Mouse (Mus musculus) midbrain, embryonic 16.5 days (tissue): Measurements from ENCODE around the gene Atp5k. TPM values are rescaled to one million over a fixed set of nuclear protein-coding genes. Genes with fewer than 3 reads are reported as not detected.
A peak's percentile ranks its signal among the peaks of the same experiment; 100 is the strongest.

Source experiments
- ATAC-seq: fragments of 200-750 bp; cut with Nextera tagmentation; 2 replicates; pipeline ENCODE4 v1.8.0; 2017; ENCODE audit warnings: moderate TSS enrichment
- H3K27ac ChIP-seq: fragments of 300-500 bp; sonication (generic); 2 replicates; pipeline ENCODE4 v1.5.1; 2014; ENCODE audit warnings: mild to moderate bottlenecking, low read length, mixed read lengths
- H3K27me3 ChIP-seq: fragments of 300-500 bp; sonication (generic); 2 replicates; pipeline ENCODE4 v1.6.1; 2014; ENCODE audit warnings: low read depth, low read length, mixed read lengths; ENCODE audit not compliant: control insufficient read depth, insufficient read depth
- H3K36me3 ChIP-seq: fragments of 300-500 bp; sonication (generic); 2 replicates; pipeline ENCODE4 v1.6.1; 2014; ENCODE audit warnings: mild to moderate bottlenecking, low read length, moderate library complexity, mixed read lengths; ENCODE audit not compliant: control insufficient read depth, insufficient read depth
- H3K4me1 ChIP-seq: fragments of 300-500 bp; sonication (generic); 2 replicates; pipeline ENCODE4 v1.6.1; 2014; ENCODE audit warnings: mild to moderate bottlenecking, low read length, mixed read lengths; ENCODE audit not compliant: control insufficient read depth, insufficient read depth
- H3K4me2 ChIP-seq: fragments of 300-500 bp; sonication (generic); 2 replicates; pipeline ENCODE4 v1.6.1; 2014; ENCODE audit warnings: mild to moderate bottlenecking, low read length, mixed read lengths
- H3K4me3 ChIP-seq: fragments of 300-500 bp; sonication (generic); 2 replicates; pipeline ENCODE4 v1.5.1; 2014; ENCODE audit warnings: low read depth, mild to moderate bottlenecking, low read length, moderate library complexity, mixed read lengths
- H3K9ac ChIP-seq: fragments of 300-500 bp; sonication (generic); 2 replicates; pipeline ENCODE4 v1.6.1; 2014; ENCODE audit warnings: low read depth, low read length, mixed read lengths
- H3K9me3 ChIP-seq: fragments of 300-500 bp; sonication (generic); replicated peaks from 2 replicates; pipeline ENCODE4 v1.6.1; 2014; ENCODE audit warnings: mild to moderate bottlenecking, low read length, mixed read lengths; ENCODE audit not compliant: control insufficient read depth, poor library complexity, severe bottlenecking
- WGBS: fragments of 180-500 bp; shearing (Covaris S2); extraction: QIAGEN DNeasy Blood & Tissue Kit; methylation state at CpG from one replicate; pipeline ENCODE4 v1.1.7; 2014; 5-methylcytosine and 5-hydroxymethylcytosine counted together
- polyA plus RNA-seq: library from polyadenylated mRNA; unstranded; fragments of >200 nt; fragmentation: Nextera tagmentation; extraction: Ambion mirVana; gene quantifications from 2 replicates; pipeline ENCODE4 v1.2.1, GENCODE M21; 2015

Atp5k gene
- polyA plus RNA-seq = 350 and 353 TPM in 2 replicates

- Histone ChIP-seq H3K4me1 (peaks cover 9% of the 10 kb centered on the region), H3K36me3 (peaks cover 11% of the 10 kb centered on the region; the same call in 1 of the 2 replicates), H3K4me2 (peak within 1 kb of the TSS; percentile 95), H3K4me3 (peak within 1 kb of the TSS; percentile 80), H3K9me3 (no peaks in the 10 kb centered on the region), H3K9ac (peak within 1 kb of the TSS; percentile 87), H3K27me3 (peaks cover 5% of the 10 kb centered on the region; the same call in 1 of the 2 replicates), H3K27ac (no peak within 1 kb of the TSS)
- under 1% methylated on average over 42 of the region's 42 CpGs for WGBS
- peak; percentile 93 for ATAC-seq
Measured at GRCm38 (mm10) chr5:108433804-108434587, at the start of gene Atp5k. TSS of gene Atp5k (minus strand) at chr5:108434448.

GRCm38 (mm10) chr5:108483006-108483405 is 48.8 kb upstream of the Atp5k start:
- no peaks in the 10 kb centered on the region for H3K4me1 ChIP-seq
- ATAC-seq = no peak
- H3K36me3 ChIP-seq = peaks cover 20% of the 10 kb centered on the region
- H3K27ac ChIP-seq = no peak overlapping the region
- H3K9ac ChIP-seq = no peak overlapping the region
- WGBS = 91% methylated on average over 6 of the region's 6 CpGs
- H3K4me2 ChIP-seq = no peak overlapping the region
- no peaks in the 10 kb centered on the region for H3K27me3 ChIP-seq
- H3K9me3 ChIP-seq = no peaks in the 10 kb centered on the region
- no peak overlapping the region for H3K4me3 ChIP-seq

GRCm38 (mm10) chr5:108475977-108476376 is 41.7 kb upstream of the Atp5k start:
- H3K27me3 ChIP-seq = no peaks in the 10 kb centered on the region
- H3K9ac ChIP-seq = no peak overlapping the region
- H3K36me3 ChIP-seq = peaks cover 35% of the 10 kb centered on the region
- H3K4me1 ChIP-seq = no peaks in the 10 kb centered on the region
- H3K4me2 ChIP-seq = no peak overlapping the region
- 87% methylated on average over 3 of the region's 3 CpGs for WGBS
- no peak for ATAC-seq
- no peak overlapping the region for H3K27ac ChIP-seq
- no peak overlapping the region for H3K4me3 ChIP-seq
- H3K9me3 ChIP-seq = no peaks in the 10 kb centered on the region

GRCm38 (mm10) chr5:108473737-108474136 is 39.5 kb upstream of the Atp5k start:
- H3K4me1 ChIP-seq = no peaks in the 10 kb centered on the region; the same call in 1 of the 2 replicates
- H3K9me3 ChIP-seq = no peaks in the 10 kb centered on the region
- H3K27ac ChIP-seq = no peak overlapping the region
- H3K9ac ChIP-seq = no peak overlapping the region
- H3K27me3 ChIP-seq = no peaks in the 10 kb centered on the region
- H3K4me3 ChIP-seq = no peak overlapping the region
- 90% methylated on average over 4 of the region's 4 CpGs for WGBS
- no peak overlapping the region for H3K4me2 ChIP-seq
- no peak for ATAC-seq
- peaks cover 32% of the 10 kb centered on the region for H3K36me3 ChIP-seq

GRCm38 (mm10) chr5:108469617-108470016 is 35.4 kb upstream of the Atp5k start:
- ATAC-seq = no peak
- Histone ChIP-seq H3K27ac (no peak overlapping the region), H3K9ac (no peak overlapping the region), H3K36me3 (peaks cover 10% of the 10 kb centered on the region), H3K4me1 (peaks cover 18% of the 10 kb centered on the region), H3K9me3 (no peaks in the 10 kb centered on the region), H3K4me3 (no peak overlapping the region), H3K4me2 (no peak overlapping the region), H3K27me3 (no peaks in the 10 kb centered on the region)
- WGBS = 80% methylated on average over 7 of the region's 7 CpGs

- Histone ChIP-seq H3K9ac (no peak overlapping the region), H3K4me2 (no peak overlapping the region), H3K27me3 (no peaks in the 10 kb centered on the region), H3K4me1 (peaks cover 43% of the 10 kb centered on the region), H3K36me3 (no peaks in the 10 kb centered on the region), H3K9me3 (no peaks in the 10 kb centered on the region), H3K27ac (no peak overlapping the region), H3K4me3 (no peak overlapping the region)
- WGBS = 93% methylated on average over 1 of the region's 1 CpGs
- ATAC-seq = no peak
Measured at GRCm38 (mm10) chr5:108466647-108467046, 32.4 kb upstream of the Atp5k start.

- 92% methylated on average over 6 of the region's 6 CpGs for WGBS
- no peak for ATAC-seq
- H3K4me3 ChIP-seq = no peak overlapping the region
- no peak overlapping the region for H3K27ac ChIP-seq
- H3K4me2 ChIP-seq = no peak overlapping the region
- no peak overlapping the region for H3K9ac ChIP-seq
- H3K9me3 ChIP-seq = no peaks in the 10 kb centered on the region
- H3K36me3 ChIP-seq = no peaks in the 10 kb centered on the region
- peaks cover 43% of the 10 kb centered on the region for H3K4me1 ChIP-seq
- H3K27me3 ChIP-seq = no peaks in the 10 kb centered on the region
Measured at GRCm38 (mm10) chr5:108465131-108465891, 31.1 kb upstream of the Atp5k start.

- 46% methylated on average over 4 of the region's 4 CpGs for WGBS
Measured at GRCm38 (mm10) chr5:108462446-108462845, 28.2 kb upstream of the Atp5k start.

More at GRCm38 (mm10) chr5:108462446-108462845, 28.2 kb upstream of the Atp5k start:
- Histone ChIP-seq H3K27ac (peak overlapping the region; percentile 87), H3K36me3 (no peaks in the 10 kb centered on the region), H3K4me3 (peak overlapping the region; percentile 97), H3K27me3 (peaks cover 10% of the 10 kb centered on the region; the same call in 1 of the 2 replicates), H3K4me1 (peaks cover 43% of the 10 kb centered on the region), H3K4me2 (peak overlapping the region; percentile 100), H3K9ac (peak overlapping the region; percentile 100), H3K9me3 (no peaks in the 10 kb centered on the region)
- no peak for ATAC-seq
